In the genomic region with DNA sequence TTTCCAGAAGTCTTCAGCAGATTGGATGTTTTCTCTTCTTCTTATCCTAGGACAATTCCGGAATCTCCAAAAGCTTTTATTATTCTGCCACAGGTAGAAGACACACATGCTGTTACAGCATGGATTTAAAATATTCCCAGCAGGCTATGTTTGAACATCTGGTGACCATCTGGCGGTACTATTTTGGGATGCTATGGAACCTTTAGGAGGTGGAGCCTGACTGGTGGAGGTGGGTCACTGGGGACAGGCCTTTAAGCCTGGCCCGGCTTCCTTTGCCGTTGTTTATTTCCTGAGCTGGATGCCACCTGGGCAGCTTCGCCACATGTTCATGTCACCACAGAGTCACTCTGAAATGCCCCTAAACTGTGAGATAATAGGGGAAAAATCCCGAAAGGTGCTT, we compare ENCODE assay signal across 29 mouse cellular contexts. TPM values are rescaled to one million over a fixed set of nuclear protein-coding genes. Genes with fewer than 3 reads are reported as not detected.
A peak's percentile ranks its signal among the peaks of the same experiment; 100 is the strongest.
DNase-seq lines count a peak whose midpoint lies in the region; ATAC-seq and TF ChIP-seq lines count a peak whose summit lies in the region.
"Had no signal": no experiment of that assay in that cellular context is flagged by ENCODE, and none has a peak within 500 bp of the region (broad histone marks: within the 10 kb centered on the region; RNA-seq: fewer than 3 reads in every experiment).

No protein-coding gene starts in this region.

- no peak for TF ChIP-seq POLR2A in limb, embryonic 14.5 days (IDR thresholded peaks at IDR 0.05; ENCODE audit: borderline replicate concordance, extremely low read depth, insufficient read depth, insufficient read length)

- peak; percentile 86 for DNase-seq in heart, adult 11 months
- no peak for DNase-seq in heart, postnatal 36 days
- DNase-seq in embryo, embryonic 10.5 days (ENCODE audit: low spot score), result peak; percentile 69
- peak; percentile 70 for DNase-seq in limb, embryonic 14.5 days (ENCODE audit: low spot score)
- DNase-seq in stomach, postnatal 0 days (ENCODE audit: low spot score), result no peak
- DNase-seq in urinary bladder, adult 18-20 months (ENCODE audit: low spot score in 2 of 2), result no peak
- DNase-seq: adrenal gland, postnatal 36 days; cerebellum, adult 11-12 months; cerebellum, postnatal 14 days; forebrain, postnatal 0 days; heart, postnatal 14 days; kidney, adult 2 months; kidney, postnatal 25 days; lung, postnatal 10 days; midbrain, embryonic 14.5 days; right cerebral cortex, postnatal 25 days; thymus, adult 18-20 months had no signal

- H3K4me2 ChIP-seq in embryonic facial prominence, embryonic 15.5 days (replicated peaks), result 0 out of 2 replicates have a peak overlapping the region, but pooled peaks have one; percentile 4
- H3K4me2 ChIP-seq in limb, embryonic 14.5 days (replicated peaks; ENCODE audit: low read depth, low read length, severe bottlenecking), result no peak overlapping the region
- no peak overlapping the region for H3K4me2 ChIP-seq in stomach, postnatal 0 days (replicated peaks; ENCODE audit: low read depth)
- no peak overlapping the region for H3K4me2 ChIP-seq in liver, embryonic 12.5 days
- H3K4me2 ChIP-seq: embryonic facial prominence, embryonic 13.5 days; heart, embryonic 12.5 days had no signal

- H3K9ac ChIP-seq in embryonic facial prominence, embryonic 15.5 days, result no peak overlapping the region
- H3K9ac ChIP-seq in limb, embryonic 14.5 days (ENCODE audit: low read depth, low read length, severe bottlenecking), result no peak overlapping the region
- H3K9ac ChIP-seq in stomach, postnatal 0 days (ENCODE audit: low read length), result no peak overlapping the region
- H3K9ac ChIP-seq in liver, embryonic 12.5 days, result no peak overlapping the region
- H3K9ac ChIP-seq: embryonic facial prominence, embryonic 13.5 days; forebrain, postnatal 0 days; heart, embryonic 12.5 days; liver, embryonic 14.5 days had no signal

- TF ChIP-seq EP300 in stomach, postnatal 0 days (optimal IDR thresholded peaks at IDR 0.05), result no peak

- H3K4me3 ChIP-seq in embryonic facial prominence, embryonic 15.5 days (replicated peaks), result no peak overlapping the region
- H3K4me3 ChIP-seq in limb, embryonic 14.5 days (replicated peaks; ENCODE audit: low read length), result no peak overlapping the region
- no peak overlapping the region for H3K4me3 ChIP-seq in stomach, postnatal 0 days (ENCODE audit: low read depth, low read length)
- no peak overlapping the region for H3K4me3 ChIP-seq in liver, embryonic 12.5 days
- H3K4me3 ChIP-seq: embryonic facial prominence, embryonic 13.5 days; forebrain, embryonic 10.5 days; heart, embryonic 12.5 days had no signal

- 0 out of 2 replicates have a peak, but pooled peaks have one; percentile 39 for ATAC-seq in embryonic facial prominence, embryonic 15.5 days (ENCODE audit: insufficient number of reproducible peaks, low FRiP score, low TSS enrichment, low read depth)
- ATAC-seq in limb, embryonic 14.5 days (ENCODE audit: low FRiP score, low read depth), result peak; percentile 65; the same call in 1 of the 2 replicates
- ATAC-seq in stomach, postnatal 0 days (ENCODE audit: low FRiP score, low TSS enrichment), result no peak
- ATAC-seq in liver, embryonic 12.5 days, result no peak
- ATAC-seq: CD4-positive, CD25-positive, alpha-beta regulatory T cell, adult 4 months; forebrain, postnatal 0 days; hindbrain, postnatal 0 days had no signal

- H3K27me3 ChIP-seq in embryonic facial prominence, embryonic 15.5 days, result no peaks in the 10 kb centered on the region
- no peaks in the 10 kb centered on the region for H3K27me3 ChIP-seq in limb, embryonic 14.5 days (ENCODE audit: control insufficient read depth, insufficient read depth, low read length)
- no peaks in the 10 kb centered on the region for H3K27me3 ChIP-seq in stomach, postnatal 0 days (ENCODE audit: control insufficient read depth, insufficient read depth, low read length)
- H3K27me3 ChIP-seq in liver, embryonic 12.5 days (replicated peaks), result no peaks in the 10 kb centered on the region
- H3K27me3 ChIP-seq: embryonic facial prominence, embryonic 13.5 days; heart, embryonic 12.5 days had no signal

- intact Hi-C loops in heart, postnatal 36 days (cut with DNase I), result no loop called here

- TF ChIP-seq CTCF in stomach, postnatal 0 days (IDR thresholded peaks at IDR 0.05; ENCODE audit: low read depth), result no peak

- H3K27ac ChIP-seq in embryonic facial prominence, embryonic 15.5 days (replicated peaks), result no peak overlapping the region
- no peak overlapping the region for H3K27ac ChIP-seq in limb, embryonic 14.5 days (replicated peaks; ENCODE audit: low read depth, low read length)
- H3K27ac ChIP-seq in stomach, postnatal 0 days (replicated peaks), result no peak overlapping the region
- H3K27ac ChIP-seq in liver, embryonic 12.5 days, result no peak overlapping the region
- H3K27ac ChIP-seq: embryonic facial prominence, embryonic 13.5 days; forebrain, embryonic 10.5 days; hindbrain, postnatal 0 days; liver, embryonic 14.5 days had no signal

- no peaks in the 10 kb centered on the region for H3K9me3 ChIP-seq in embryonic facial prominence, embryonic 15.5 days (replicated peaks)
- H3K9me3 ChIP-seq in limb, embryonic 14.5 days (ENCODE audit: control insufficient read depth, low read length), result no peaks in the 10 kb centered on the region
- no peaks in the 10 kb centered on the region for H3K9me3 ChIP-seq in stomach, postnatal 0 days (ENCODE audit: control insufficient read depth, low read length)
- no peaks in the 10 kb centered on the region for H3K9me3 ChIP-seq in liver, embryonic 12.5 days (replicated peaks)
- H3K9me3 ChIP-seq: embryonic facial prominence, embryonic 13.5 days; forebrain, embryonic 10.5 days; G1E; heart, embryonic 12.5 days had no signal

- H3K4me1 ChIP-seq in embryonic facial prominence, embryonic 15.5 days, result peaks cover 8% of the 10 kb centered on the region; the same call in 1 of the 2 replicates
- peaks cover 15% of the 10 kb centered on the region for H3K4me1 ChIP-seq in limb, embryonic 14.5 days (ENCODE audit: control insufficient read depth, insufficient read depth, low read length)
- no peaks in the 10 kb centered on the region for H3K4me1 ChIP-seq in stomach, postnatal 0 days (replicated peaks; ENCODE audit: control insufficient read depth, insufficient read depth)
- H3K4me1 ChIP-seq in liver, embryonic 12.5 days, result no peaks in the 10 kb centered on the region
- H3K4me1 ChIP-seq: heart, embryonic 12.5 days had no signal

- no peaks in the 10 kb centered on the region for H3K36me3 ChIP-seq in embryonic facial prominence, embryonic 15.5 days
- no peaks in the 10 kb centered on the region for H3K36me3 ChIP-seq in limb, embryonic 14.5 days (ENCODE audit: control insufficient read depth, insufficient read depth, low read length)
- no peaks in the 10 kb centered on the region for H3K36me3 ChIP-seq in stomach, postnatal 0 days (ENCODE audit: control insufficient read depth, insufficient read depth, low read length)
- no peaks in the 10 kb centered on the region for H3K36me3 ChIP-seq in liver, embryonic 12.5 days
- H3K36me3 ChIP-seq: embryonic facial prominence, embryonic 13.5 days; forebrain, embryonic 10.5 days; G1E; heart, embryonic 12.5 days had no signal

- WGBS in embryonic facial prominence, embryonic 15.5 days, result 37% methylated on average over 6 of the region's 6 CpGs
- WGBS in limb, embryonic 14.5 days, result 20% methylated on average over 6 of the region's 6 CpGs
- WGBS in stomach, postnatal 0 days, result 64% methylated on average over 6 of the region's 6 CpGs
- WGBS in liver, embryonic 12.5 days (ENCODE audit: insufficient replicate concordance), result 69% methylated on average over 6 of the region's 6 CpGs

RNA-seq across cellular contexts. Expression of gene Frmpd2, which starts 3.7 kb away (rescaled TPM):
- total RNA-seq in heart, postnatal 36 days (2021), result not detected
- polyA plus RNA-seq in embryonic facial prominence, embryonic 15.5 days (2015; fragmentation: Nextera tagmentation; extraction: Ambion mirVana), result 0.50 and 1.1 TPM in 2 replicates
- 0.01 TPM in 2 replicates for polyA plus RNA-seq in limb, embryonic 14.5 days (2012; rRNA removed)
- not detected in 2 replicates for polyA plus RNA-seq in limb, embryonic 14.5 days (2014; fragmentation: Nextera tagmentation; extraction: Ambion mirVana)
- 0.04 TPM in 1 of 2 replicates, not detected in the other for polyA plus RNA-seq in stomach, postnatal 0 days (2015; fragmentation: Nextera tagmentation; extraction: Ambion mirVana)
- not detected in 2 replicates for polyA plus RNA-seq in liver, embryonic 12.5 days (2016; fragmentation: Nextera tagmentation; extraction: Ambion mirVana)
- total RNA-seq: adrenal gland, postnatal 36 days; granulocyte monocyte progenitor cell, adult 5-6 weeks; megakaryocyte, adult 5-6 weeks had no signal
- polyA plus RNA-seq: CD4-positive, CD25-positive, alpha-beta regulatory T cell, adult 4 months; embryonic facial prominence, embryonic 13.5 days; forebrain, embryonic 10.5 days; G1E; liver, embryonic 14.5 days; spleen, adult 2 months had no signal

RNA-seq across cellular contexts. Expression of gene Mapk8, which starts 20.8 kb away (rescaled TPM):
- 10 to 100 TPM; 27.3 to 28.9 TPM for total RNA-seq in heart, postnatal 36 days (2021)
- 15.2 and 17.8 TPM in 2 replicates for polyA plus RNA-seq in embryonic facial prominence, embryonic 15.5 days (2015; fragmentation: Nextera tagmentation; extraction: Ambion mirVana)
- 33.8 and 36.4 TPM in 2 replicates for polyA plus RNA-seq in limb, embryonic 14.5 days (2012; rRNA removed)
- 16.5 and 16.7 TPM in 2 replicates for polyA plus RNA-seq in limb, embryonic 14.5 days (2014; fragmentation: Nextera tagmentation; extraction: Ambion mirVana)
- 6.9 and 7.7 TPM in 2 replicates for polyA plus RNA-seq in stomach, postnatal 0 days (2015; fragmentation: Nextera tagmentation; extraction: Ambion mirVana)
- polyA plus RNA-seq in liver, embryonic 12.5 days (2016; fragmentation: Nextera tagmentation; extraction: Ambion mirVana), result 5.9 and 6.8 TPM in 2 replicates

Comparison
In these comparisons a context has a peak if more than half of its experiments do, and no peak if none do; other contexts are left out.
1. DNase-seq: peak in heart, adult 11 months (single experiment), embryo, embryonic 10.5 days (single experiment) and limb, embryonic 14.5 days (single experiment); none in heart, postnatal 36 days (0 of 2), stomach, postnatal 0 days (single experiment) and urinary bladder, adult 18-20 months (0 of 2).
2. ATAC-seq: peak in embryonic facial prominence, embryonic 15.5 days (single experiment) and limb, embryonic 14.5 days (single experiment); none in stomach, postnatal 0 days (single experiment) and liver, embryonic 12.5 days (single experiment).